Mouse (Mus musculus): Measurements from ENCODE around the gene Snn.

DNA sequence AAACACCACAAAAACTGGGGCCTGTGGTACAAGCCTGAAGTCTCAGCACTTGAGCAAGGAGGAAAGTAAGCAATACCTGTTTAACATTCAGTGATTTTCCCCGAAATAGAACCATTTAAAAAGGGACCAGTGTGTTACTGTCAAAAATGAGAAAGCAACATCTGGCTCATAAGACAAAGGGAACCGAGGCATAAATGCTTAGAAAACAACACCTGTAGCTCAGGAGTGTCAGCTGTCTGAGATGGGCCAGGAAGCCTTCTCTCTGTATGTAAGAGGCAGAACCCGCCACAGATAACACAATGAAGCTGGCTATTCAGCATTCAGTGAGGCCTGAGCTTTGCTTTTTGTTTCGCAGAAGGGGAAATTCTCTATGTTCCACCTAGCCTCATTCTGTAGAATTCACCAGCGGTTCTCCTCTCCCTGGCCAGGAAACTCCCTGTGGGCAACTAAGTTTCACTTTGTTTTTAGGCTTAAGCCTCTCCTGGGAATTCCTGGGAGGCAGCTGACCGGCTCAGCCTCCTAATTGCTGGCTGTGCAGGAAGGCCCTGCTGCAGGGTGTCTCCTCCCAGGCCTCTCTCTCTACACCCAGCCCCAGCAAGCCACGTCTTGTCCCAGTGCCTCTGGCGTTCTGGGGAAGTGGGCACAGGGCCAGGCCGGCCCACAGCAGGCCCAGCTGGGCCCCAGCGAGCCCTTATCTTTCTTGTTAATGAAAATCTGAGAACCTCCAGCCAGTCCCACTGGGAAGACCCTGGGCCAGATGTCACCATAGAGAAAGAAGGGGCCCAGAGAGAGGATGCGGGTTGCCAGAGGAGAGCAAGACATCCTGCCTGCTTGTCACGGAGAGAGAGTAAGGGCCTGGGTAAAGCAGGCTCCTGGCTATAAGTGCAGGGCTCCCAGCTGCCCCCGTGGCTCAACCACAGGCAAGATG is 2.3 kb downstream of the Snn start:
- TF ChIP-seq POLR2A (IDR thresholded peaks at IDR 0.05; ENCODE audit: low read depth, low read length), result no peak
- TF ChIP-seq CTCF (conservative IDR thresholded peaks at IDR 0.05; ENCODE audit: insufficient read depth, insufficient read length, low read depth, low read length), result no peak

Measured in kidney, adult 2 months (tissue).